Mouse (Mus musculus) testis, adult 2 months (tissue): ENCODE data around the gene Nalcn. TPM values are rescaled to one million over a fixed set of nuclear protein-coding genes. Genes with fewer than 3 reads are reported as not detected.

Experiments
- H3K27ac ChIP-seq: fragments of 200-500 bp; 2 replicates; pipeline ENCODE4 v1.5.1; 2012; ENCODE audit warnings: low read depth, low read length; ENCODE audit not compliant: control insufficient read depth, insufficient read depth
- H3K27me3 ChIP-seq: fragments of 200-500 bp; 2 replicates; pipeline ENCODE4 v1.6.1; 2012; ENCODE audit warnings: mild to moderate bottlenecking, low read length, moderate library complexity; ENCODE audit not compliant: control insufficient read depth, insufficient read depth
- H3K36me3 ChIP-seq: fragments of 200-500 bp; 2 replicates; pipeline ENCODE4 v1.6.1; 2012; ENCODE audit warnings: mild to moderate bottlenecking, low read length; ENCODE audit not compliant: control insufficient read depth, insufficient read depth
- H3K4me1 ChIP-seq: fragments of 200-500 bp; 2 replicates; pipeline ENCODE4 v1.6.1; 2012; ENCODE audit warnings: low read length; ENCODE audit not compliant: control insufficient read depth, insufficient read depth
- H3K4me3 ChIP-seq: fragments of 200-500 bp; 2 replicates; pipeline ENCODE4 v1.5.1; 2012; ENCODE audit warnings: low read depth, mild to moderate bottlenecking, low read length, moderate library complexity, mixed read lengths; ENCODE audit not compliant: control insufficient read depth
- CTCF ChIP-seq: fragments of 200-500 bp; IDR thresholded peaks from 2 replicates; pipeline ENCODE4 v1.5.1; 2012; ENCODE audit warnings: low read depth, mild to moderate bottlenecking, inconsistent platforms, low read length, moderate library complexity; ENCODE audit not compliant: control insufficient read depth, insufficient read depth, insufficient replicate concordance
- POLR2A ChIP-seq: fragments of 200-500 bp; IDR thresholded peaks from 2 replicates; pipeline ENCODE4 v1.6.1; 2012; ENCODE audit warnings: low read depth, mild to moderate bottlenecking, inconsistent platforms, low read length, moderate library complexity; ENCODE audit not compliant: control insufficient read depth
- polyA plus RNA-seq: library from polyadenylated mRNA; depleted of rRNA; stranded (reverse); fragments of >200 nt; gene quantifications from 2 replicates; pipeline ENCODE4 v1.2.3, GENCODE M21; 2012

Nalcn gene
- polyA plus RNA-seq, 1 experiment, result 0.96 TPM

GRCm38 (mm10) chr14:123542362-123542761 is 84.6 kb downstream of the Nalcn start:
- H3K36me3 ChIP-seq, result no peaks in the 10 kb centered on the region
- H3K27me3 ChIP-seq, result no peaks in the 10 kb centered on the region
- TF ChIP-seq POLR2A (no peak), CTCF (no peak)
- H3K4me3 ChIP-seq, result no peak overlapping the region
- H3K4me1 ChIP-seq, result no peaks in the 10 kb centered on the region
- H3K27ac ChIP-seq, result no peak overlapping the region

- no peak overlapping the region for H3K4me3 ChIP-seq
- no peaks in the 10 kb centered on the region for H3K27me3 ChIP-seq
- no peaks in the 10 kb centered on the region for H3K4me1 ChIP-seq
- TF ChIP-seq CTCF, result no peak
- no peak for TF ChIP-seq POLR2A
- no peak overlapping the region for H3K27ac ChIP-seq
- no peaks in the 10 kb centered on the region for H3K36me3 ChIP-seq
These were observed 91.3 kb downstream of the Nalcn start for GRCm38 (mm10) chr14:123535636-123536035.

GRCm38 (mm10) chr14:123533000-123533399 is 93.9 kb downstream of the Nalcn start:
- Histone ChIP-seq H3K27ac (no peak overlapping the region), H3K4me1 (no peaks in the 10 kb centered on the region), H3K27me3 (no peaks in the 10 kb centered on the region), H3K36me3 (no peaks in the 10 kb centered on the region), H3K4me3 (no peak overlapping the region)
- no peak for TF ChIP-seq CTCF
- no peak for TF ChIP-seq POLR2A

GRCm38 (mm10) chr14:123531271-123531670 is 95.7 kb downstream of the Nalcn start:
- Histone ChIP-seq H3K27me3 (no peaks in the 10 kb centered on the region), H3K4me1 (no peaks in the 10 kb centered on the region), H3K27ac (no peak overlapping the region), H3K36me3 (no peaks in the 10 kb centered on the region), H3K4me3 (no peak overlapping the region)
- TF ChIP-seq POLR2A, result no peak

- TF ChIP-seq POLR2A (no peak), CTCF (no peak)
- H3K27ac ChIP-seq, result no peak overlapping the region
- H3K27me3 ChIP-seq, result no peaks in the 10 kb centered on the region
- H3K36me3 ChIP-seq, result no peaks in the 10 kb centered on the region
- no peak overlapping the region for H3K4me3 ChIP-seq
- no peaks in the 10 kb centered on the region for H3K4me1 ChIP-seq
These were observed 97.8 kb downstream of the Nalcn start for GRCm38 (mm10) chr14:123529143-123529542.

GRCm38 (mm10) chr14:123513376-123514141 is 113.4 kb downstream of the Nalcn start:
- no peak overlapping the region for H3K4me3 ChIP-seq
- no peaks in the 10 kb centered on the region for H3K4me1 ChIP-seq
- no peak overlapping the region for H3K27ac ChIP-seq
- H3K27me3 ChIP-seq, result no peaks in the 10 kb centered on the region
- no peaks in the 10 kb centered on the region for H3K36me3 ChIP-seq
- TF ChIP-seq CTCF (no peak), POLR2A (no peak)

- Histone ChIP-seq H3K36me3 (no peaks in the 10 kb centered on the region), H3K4me3 (no peak overlapping the region), H3K27ac (no peak overlapping the region), H3K27me3 (no peaks in the 10 kb centered on the region), H3K4me1 (no peaks in the 10 kb centered on the region)
- TF ChIP-seq POLR2A, result no peak
These were observed 114.0 kb downstream of the Nalcn start for GRCm38 (mm10) chr14:123512923-123513322.

GRCm38 (mm10) chr14:123495544-123495943 is 131.4 kb downstream of the Nalcn start:
- no peak for TF ChIP-seq CTCF
- no peak for TF ChIP-seq POLR2A
- Histone ChIP-seq H3K27me3 (no peaks in the 10 kb centered on the region), H3K4me1 (no peaks in the 10 kb centered on the region), H3K4me3 (no peak overlapping the region), H3K27ac (no peak overlapping the region), H3K36me3 (no peaks in the 10 kb centered on the region)
